Mouse (Mus musculus) neutrophil, adult 5-6 weeks (primary cell): ENCODE measurements around the gene Fut8. TPM values are rescaled to one million over a fixed set of nuclear protein-coding genes. Genes with fewer than 3 reads are reported as not detected.
"Not testable (repeated sequence)": the region's sequence is repeated elsewhere in the genome, so short reads cannot be mapped to it uniquely, and the experiment has no call there.

ENCODE experiments used
- ATAC-seq: fragments of 151-379, 151-347 bp; 2 replicates; pipeline ENCODE4 v1.8.0; 2017; ENCODE audit warnings: mild to moderate bottlenecking, moderate TSS enrichment; ENCODE audit not compliant: insufficient number of reproducible peaks, poor library complexity, low FRiP score, severe bottlenecking; ENCODE audit errors: extremely low read depth
- total RNA-seq: library from RNA; stranded (forward); fragments of 200-1000 nt; gene quantifications from 2 replicates; pipeline ENCODE4 v1.2.3, GENCODE M21; 2017

The Fut8 gene
- total RNA-seq, 1 experiment from 2014 or later, result 15.6 TPM

- no peak for ATAC-seq
Measured at GRCm38 (mm10) chr12:77216511-77217192, 21.3 kb upstream of the Fut8 start.

GRCm38 (mm10) chr12:77220616-77221015 is 17.3 kb upstream of the Fut8 start:
- no peak for ATAC-seq

- no peak for ATAC-seq
Measured at GRCm38 (mm10) chr12:77222272-77222874, 15.6 kb upstream of the Fut8 start.

- no peak for ATAC-seq
Measured at GRCm38 (mm10) chr12:77223595-77223994, 14.3 kb upstream of the Fut8 start.

GRCm38 (mm10) chr12:77224121-77224520 is 13.8 kb upstream of the Fut8 start:
- ATAC-seq, result no peak

GRCm38 (mm10) chr12:77224891-77225290 is 13.0 kb upstream of the Fut8 start:
- ATAC-seq, result no peak

- ATAC-seq, result no peak
Measured at GRCm38 (mm10) chr12:77225727-77226126, 12.2 kb upstream of the Fut8 start.

- no peak for ATAC-seq
Measured at GRCm38 (mm10) chr12:77235958-77236357, 2.0 kb upstream of the Fut8 start.

- peak; percentile 74 for ATAC-seq
Measured at GRCm38 (mm10) chr12:77238531-77239389, 835 bp downstream of the Fut8 start.

- no peak for ATAC-seq
Measured at GRCm38 (mm10) chr12:77239390-77240061, 1.6 kb downstream of the Fut8 start.

GRCm38 (mm10) chr12:77240372-77240771 is 2.4 kb downstream of the Fut8 start:
- no peak for ATAC-seq

GRCm38 (mm10) chr12:77240839-77241238 is 2.9 kb downstream of the Fut8 start:
- ATAC-seq, result no peak

GRCm38 (mm10) chr12:77262650-77263049 is 24.7 kb downstream of the Fut8 start:
- ATAC-seq, result no peak

GRCm38 (mm10) chr12:77263816-77264215 is 25.9 kb downstream of the Fut8 start:
- ATAC-seq, result no peak

- peak; percentile 56; the same call in 1 of the 2 replicates for ATAC-seq
Measured at GRCm38 (mm10) chr12:77270694-77271093, 32.8 kb downstream of the Fut8 start.

GRCm38 (mm10) chr12:77288507-77288906 is 50.6 kb downstream of the Fut8 start:
- 0 out of 2 replicates have a peak, but pooled peaks have one; percentile 30 for ATAC-seq

- ATAC-seq, result no peak
Measured at GRCm38 (mm10) chr12:77291017-77291416, 53.1 kb downstream of the Fut8 start.

- ATAC-seq, result not testable (repeated sequence)
Measured at GRCm38 (mm10) chr12:77291864-77292263, 53.9 kb downstream of the Fut8 start.
